Mouse (Mus musculus) effector memory CD4-positive, alpha-beta T cell, adult 7 months (primary cell): Measurements from ENCODE around the gene Olfr332. TPM values are rescaled to one million over a fixed set of nuclear protein-coding genes. Genes with fewer than 3 reads are reported as not detected.

Experiments
- polyA plus RNA-seq: library from polyadenylated mRNA; unstranded; fragments of 100-300 nt; shearing (Covaris generic); gene quantifications from one replicate; pipeline ENCODE4 v1.2.1, GENCODE M21; 2017

Gene Olfr332
- not detected for polyA plus RNA-seq

DNA sequence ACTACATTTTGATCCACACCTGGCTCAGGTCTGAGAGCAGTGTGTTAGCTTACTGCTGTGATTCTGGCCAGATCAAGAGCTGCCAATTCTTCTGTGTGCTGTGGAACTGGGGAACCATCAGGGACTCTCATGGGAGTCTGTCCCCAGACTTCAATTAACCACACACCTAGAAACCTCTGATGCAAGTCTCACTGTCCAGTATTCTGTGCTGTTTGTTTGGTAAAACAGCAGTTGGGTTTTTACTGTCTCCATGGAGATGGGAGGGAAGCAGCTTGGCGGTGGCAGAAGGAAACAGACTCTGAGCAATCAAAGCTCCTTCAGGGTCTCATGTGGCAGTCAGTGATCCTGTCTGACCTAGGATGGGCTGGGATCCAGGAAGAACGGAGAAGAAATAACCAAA, at the start of gene Olfr332:
Olfr332 (minus strand) TSS at position 101 of the 400 bp plus-strand sequence.

GRCm38 (mm10) chr11:58534736-58535135, 42.4 kb upstream of the Olfr332 start, which contains the start of gene Olfr330:
TSS of gene Olfr330 (minus strand) at chr11:58534836.

GRCm38 (mm10) chr11:58502472-58502871, 10.1 kb upstream of the Olfr332 start, which contains the start of gene Olfr331:
TSS of gene Olfr331 (minus strand) at chr11:58502572.

GRCm38 (mm10) chr11:58462170-58462569, 30.2 kb downstream of the Olfr332 start, which contains the start of gene Olfr30:
TSS of gene Olfr30 (minus strand) at chr11:58462270.

DNA sequence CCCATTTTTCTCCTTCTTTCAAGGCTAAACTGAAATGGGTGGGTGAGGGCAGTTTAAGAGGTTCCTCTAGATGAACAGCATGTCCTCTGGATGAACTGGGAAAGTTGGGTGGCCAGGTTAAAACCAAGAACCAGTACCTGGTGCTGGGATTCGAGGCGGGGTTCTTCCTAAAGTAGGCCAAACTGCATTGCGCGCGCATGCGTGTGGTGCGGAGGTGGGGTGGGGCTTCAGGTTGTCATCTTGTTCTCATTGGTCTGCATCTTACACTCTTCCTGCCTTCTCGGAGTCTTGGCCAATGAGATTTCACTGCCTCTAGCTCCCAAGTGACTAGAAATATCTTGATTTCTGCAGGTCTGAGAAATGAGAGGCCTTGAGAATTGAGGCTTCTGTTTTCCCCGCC, 39.6 kb downstream of the Olfr332 start, which contains the start of gene Lypd9:
Lypd9 (minus strand) TSS at position 165 of the 400 bp plus-strand sequence.

Other genes with a start within 250 kb of the Olfr332 start
- not detected for gene 4930438A08Rik, start 217.8 kb downstream of the Olfr332 start, polyA plus RNA-seq
- 39.8 TPM for gene Zfp692, start 185.5 kb downstream of the Olfr332 start, polyA plus RNA-seq
- 39.7 TPM for gene Zfp672, start 162.2 kb downstream of the Olfr332 start, polyA plus RNA-seq
- gene Sh3bp5l, start 161.8 kb downstream of the Olfr332 start, polyA plus RNA-seq, result 12.9 TPM
- 0.59 TPM for gene Lypd8, start 113.5 kb downstream of the Olfr332 start, polyA plus RNA-seq
- gene 1810065E05Rik, start 71.4 kb downstream of the Olfr332 start, polyA plus RNA-seq, result not detected
- gene Gm12253, start 60.0 kb downstream of the Olfr332 start, polyA plus RNA-seq, result 0.84 TPM
- not detected for gene Lypd9, start 39.6 kb downstream of the Olfr332 start, polyA plus RNA-seq
- not detected for gene Olfr30, start 30.3 kb downstream of the Olfr332 start, polyA plus RNA-seq
- gene Olfr331, start 10.0 kb upstream of the Olfr332 start, polyA plus RNA-seq, result not detected
- gene Olfr330, start 42.3 kb upstream of the Olfr332 start, polyA plus RNA-seq, result 0.99 TPM
- not detected for gene Olfr329-ps, start 53.9 kb upstream of the Olfr332 start, polyA plus RNA-seq
- gene Olfr328, start 63.1 kb upstream of the Olfr332 start, polyA plus RNA-seq, result 0.18 TPM
- 0.37 TPM for gene Olfr224, start 78.0 kb upstream of the Olfr332 start, polyA plus RNA-seq
- gene Olfr325, start 85.2 kb upstream of the Olfr332 start, polyA plus RNA-seq, result not detected
- not detected for gene Olfr324, start 102.6 kb upstream of the Olfr332 start, polyA plus RNA-seq
- not detected for gene 2210407C18Rik, start 123.5 kb upstream of the Olfr332 start, polyA plus RNA-seq
- not detected for gene Olfr323, start 137.9 kb upstream of the Olfr332 start, polyA plus RNA-seq
- gene Trim58, start 147.9 kb upstream of the Olfr332 start, polyA plus RNA-seq, result not detected
- gene Olfr322, start 166.2 kb upstream of the Olfr332 start, polyA plus RNA-seq, result not detected
- gene Olfr320, start 188.5 kb upstream of the Olfr332 start, polyA plus RNA-seq, result not detected
- not detected for gene Olfr319, start 206.6 kb upstream of the Olfr332 start, polyA plus RNA-seq
- 0.18 TPM for gene Olfr318, start 231.5 kb upstream of the Olfr332 start, polyA plus RNA-seq
- gene Olfr317, start 246.7 kb upstream of the Olfr332 start, polyA plus RNA-seq, result not detected